Mouse (Mus musculus) bone marrow, adult 2 months (tissue): ENCODE measurements around the gene Tor2a. TPM values are rescaled to one million over a fixed set of nuclear protein-coding genes. Genes with fewer than 3 reads are reported as not detected.

Source experiments
- H3K27ac ChIP-seq: fragments of 200-500 bp; 2 replicates; pipeline ENCODE4 v1.5.1; 2012; ENCODE audit warnings: low read depth, mild to moderate bottlenecking, control low read depth, inconsistent platforms, low read length; ENCODE audit not compliant: control insufficient read depth, poor library complexity, insufficient read depth
- H3K4me1 ChIP-seq: fragments of 200-500 bp; 2 replicates; pipeline ENCODE4 v1.6.1; 2011; ENCODE audit warnings: low read length; ENCODE audit not compliant: control insufficient read depth, insufficient read depth
- H3K4me3 ChIP-seq: fragments of 200-500 bp; replicated peaks from 2 replicates; pipeline ENCODE3; 2011; ENCODE audit warnings: mild to moderate bottlenecking, low read depth, low read length, control low read depth; ENCODE audit not compliant: control insufficient read depth
- CTCF ChIP-seq: fragments of 200-500 bp; IDR thresholded peaks from 2 replicates; pipeline ENCODE4 v1.5.1; 2011; ENCODE audit warnings: low read length, control low read depth; ENCODE audit not compliant: control insufficient read depth, insufficient read depth
- POLR2A ChIP-seq: fragments of 200-500 bp; IDR thresholded peaks from 2 replicates; pipeline ENCODE4 v1.6.1; 2011; ENCODE audit warnings: low read depth, mild to moderate bottlenecking, control low read depth, low read length, borderline replicate concordance; ENCODE audit not compliant: control insufficient read depth
- WGBS: fragments of 180-500 bp; shearing (Covaris S2); methylation state at CpG from one replicate; pipeline ENCODE4 v1.1.7; 2018; 5-methylcytosine and 5-hydroxymethylcytosine counted together
- polyA plus RNA-seq: library from polyadenylated mRNA; stranded (reverse); fragments of >200 nt; gene quantifications from 2 replicates; pipeline ENCODE4 v1.2.4, GENCODE M21; 2011; ENCODE audit warnings: low replicate concordance; ENCODE audit not compliant: missing spikeins, insufficient read depth, insufficient read length

Tor2a gene
- 9.2 and 13.6 TPM in 2 replicates for polyA plus RNA-seq

DNA sequence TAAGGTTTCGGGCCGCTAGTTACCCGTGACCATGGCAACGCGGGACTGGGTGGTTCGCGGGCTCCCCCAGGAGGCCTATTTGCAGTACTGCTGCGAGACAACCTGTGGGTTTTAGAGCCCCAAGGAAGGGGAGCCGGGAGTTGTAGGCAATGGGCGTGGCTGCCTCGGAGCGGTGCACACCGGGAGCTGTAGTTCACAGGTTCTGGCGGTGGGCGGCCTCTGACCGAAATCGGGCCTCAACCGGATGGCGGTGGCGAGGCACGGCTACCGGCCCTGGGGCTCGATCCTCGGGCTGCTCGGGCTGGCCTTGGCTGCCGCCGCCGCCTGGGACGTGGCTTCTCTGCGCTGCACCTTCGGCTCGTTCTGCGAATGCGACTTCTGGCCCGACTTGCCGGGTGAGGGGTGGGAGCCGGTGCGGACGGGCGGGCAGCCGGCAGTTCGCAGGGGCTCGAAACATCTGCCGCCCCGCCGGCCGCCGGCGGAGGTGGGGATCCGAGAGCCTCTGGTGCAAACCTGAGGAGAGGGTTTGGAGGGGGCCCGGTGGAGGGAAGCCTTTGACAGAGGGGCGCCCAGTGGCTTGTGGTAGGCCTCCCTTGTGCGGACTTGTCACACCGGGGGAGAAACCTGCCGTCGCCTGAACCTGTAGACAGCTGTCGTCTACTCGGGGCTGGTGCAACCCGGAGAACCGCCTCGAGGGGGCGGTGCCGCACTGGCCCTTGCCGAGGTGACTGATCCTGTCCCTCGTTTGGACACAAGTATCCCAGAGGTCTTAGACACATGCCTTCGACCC, at the start of gene Tor2a:
Gene Tor2a, plus strand, starts transcription at position 179 of the 790 bp plus-strand sequence.
- no peaks in the 10 kb centered on the region for H3K4me1 ChIP-seq
- H3K27ac ChIP-seq: peak within 1 kb of the TSS; percentile 89
- peak; percentile 68; the same call in 1 of the 2 replicates for TF ChIP-seq POLR2A
- TF ChIP-seq CTCF: peak; percentile 95
- H3K4me3 ChIP-seq: peak within 1 kb of the TSS; percentile 85
- WGBS: under 1% methylated on average over 62 of the region's 66 CpGs

DNA sequence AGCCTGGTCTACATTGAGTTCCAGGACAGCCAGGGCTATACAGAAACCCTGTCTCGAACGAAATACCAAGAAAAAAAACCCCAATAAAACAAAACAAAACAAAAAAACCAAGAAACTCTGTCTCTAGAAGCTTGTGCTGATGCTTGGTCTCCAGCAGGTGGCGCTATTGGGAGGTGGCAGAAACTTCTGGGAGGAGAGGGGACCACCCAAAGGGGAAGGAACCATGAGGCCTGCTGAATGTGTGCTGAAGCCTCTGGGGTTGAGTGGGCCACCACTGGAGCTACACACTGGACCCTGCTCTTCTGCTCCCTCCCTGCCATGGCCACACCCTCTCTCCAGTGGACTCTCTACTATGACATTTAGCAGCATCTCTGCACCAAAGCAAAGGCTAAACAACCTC, 48.4 kb upstream of the Tor2a start:
- TF ChIP-seq POLR2A: no peak
- peak; percentile 80 for TF ChIP-seq CTCF
- Histone ChIP-seq H3K4me3 (no peak overlapping the region), H3K4me1 (peaks cover 2% of the 10 kb centered on the region), H3K27ac (no peak overlapping the region)
- 7% methylated on average over 3 of the region's 3 CpGs for WGBS

DNA sequence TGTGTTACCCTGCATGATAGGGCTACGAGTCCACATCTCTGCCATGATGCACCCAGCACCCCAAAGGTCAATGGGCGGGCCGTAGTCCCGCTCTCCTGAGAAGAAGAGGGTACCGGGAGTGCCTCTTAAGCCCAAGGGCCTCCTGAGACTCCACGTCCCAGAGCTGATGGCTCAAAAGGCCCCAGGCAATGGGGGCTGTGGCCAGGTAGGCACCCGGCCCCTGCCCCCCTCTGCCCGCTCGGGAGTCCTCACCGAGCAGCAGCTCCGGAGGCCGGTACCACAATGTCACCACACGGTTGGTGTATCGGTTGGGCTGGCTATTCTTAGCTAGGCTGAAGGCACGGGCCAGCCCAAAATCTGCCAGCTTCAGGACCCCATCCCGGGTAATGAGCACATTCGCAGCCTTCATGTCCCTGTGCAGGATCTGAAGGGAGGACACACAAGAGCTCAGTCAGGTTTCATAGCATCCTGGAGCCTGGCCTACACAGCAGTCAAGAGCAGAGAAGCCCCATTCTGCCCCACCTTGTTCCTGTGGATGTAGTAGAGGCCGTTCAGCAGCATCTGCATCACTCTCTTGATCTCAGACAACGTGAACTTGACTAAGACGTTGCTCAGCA, 47.4 kb upstream of the Tor2a start:
- peak overlapping the region; percentile 72 for H3K27ac ChIP-seq
- TF ChIP-seq CTCF: no peak
- no peak for TF ChIP-seq POLR2A
- H3K4me3 ChIP-seq: peak overlapping the region; percentile 13
- peaks cover 5% of the 10 kb centered on the region for H3K4me1 ChIP-seq
- 82% methylated on average over 20 of the region's 20 CpGs for WGBS

DNA sequence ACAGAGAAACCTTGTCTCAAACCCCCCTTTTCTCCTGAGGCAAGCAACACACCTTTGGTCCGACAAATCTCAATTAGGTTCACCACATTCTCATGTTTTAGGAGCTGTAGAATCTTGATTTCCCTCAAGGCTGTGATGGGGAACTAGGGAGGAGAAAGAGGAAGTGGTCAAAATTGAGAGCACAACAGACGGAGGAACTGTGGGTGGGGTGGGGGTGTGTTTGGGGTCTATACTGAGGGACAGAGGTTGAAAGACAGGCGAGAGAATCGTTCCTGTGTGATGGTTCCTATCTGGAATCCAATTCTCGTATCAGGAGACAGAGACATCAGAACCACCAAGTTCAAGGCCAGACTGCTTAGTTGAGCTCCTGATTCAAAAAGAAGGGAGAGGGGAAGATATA, 46.6 kb upstream of the Tor2a start:
- Histone ChIP-seq H3K27ac (peak overlapping the region; percentile 72), H3K4me3 (peak overlapping the region; percentile 35), H3K4me1 (peaks cover 5% of the 10 kb centered on the region)
- TF ChIP-seq POLR2A (no peak), CTCF (no peak)
- WGBS: 10% methylated on average over 5 of the region's 5 CpGs

DNA sequence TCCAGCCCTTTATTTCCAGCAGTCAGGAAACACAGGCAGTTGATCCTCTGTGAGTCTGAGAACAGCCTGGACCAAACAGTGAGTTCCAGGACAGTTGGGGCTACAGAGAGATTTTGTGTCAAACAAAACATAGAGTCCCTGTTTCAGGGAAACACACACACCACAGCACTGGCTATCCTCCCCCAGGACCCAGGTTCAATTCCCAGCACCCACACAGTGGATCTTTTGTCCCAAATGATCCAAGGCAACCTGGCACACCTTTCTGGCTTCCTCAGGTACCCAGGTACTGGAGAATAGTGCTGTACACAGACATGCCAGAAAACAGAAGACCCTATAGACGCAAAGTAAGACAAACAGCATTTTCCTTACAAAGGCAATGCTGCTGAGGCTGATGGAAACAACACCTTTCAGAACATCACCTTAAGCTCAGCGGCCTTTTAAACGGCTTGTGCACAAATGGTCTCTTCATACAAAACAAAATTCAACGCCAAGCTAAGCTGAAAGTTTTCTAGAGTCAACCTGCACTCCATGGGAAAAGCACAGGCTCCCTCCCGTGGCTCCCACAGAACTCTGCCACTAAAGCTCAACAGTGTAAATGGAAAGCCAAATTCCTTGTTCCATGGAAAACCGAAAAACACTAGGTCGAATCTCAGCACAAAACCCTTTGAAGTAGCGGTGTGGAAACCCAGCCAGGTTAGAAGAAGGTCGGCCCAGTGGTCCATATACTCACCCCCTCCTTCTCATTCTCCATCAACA, 45.6 kb upstream of the Tor2a start:
- Histone ChIP-seq H3K27ac (peak overlapping the region; percentile 97), H3K4me3 (peak overlapping the region; percentile 92), H3K4me1 (peaks cover 7% of the 10 kb centered on the region)
- WGBS: 17% methylated on average over 9 of the region's 9 CpGs
- TF ChIP-seq CTCF (no peak), POLR2A (no peak)

DNA sequence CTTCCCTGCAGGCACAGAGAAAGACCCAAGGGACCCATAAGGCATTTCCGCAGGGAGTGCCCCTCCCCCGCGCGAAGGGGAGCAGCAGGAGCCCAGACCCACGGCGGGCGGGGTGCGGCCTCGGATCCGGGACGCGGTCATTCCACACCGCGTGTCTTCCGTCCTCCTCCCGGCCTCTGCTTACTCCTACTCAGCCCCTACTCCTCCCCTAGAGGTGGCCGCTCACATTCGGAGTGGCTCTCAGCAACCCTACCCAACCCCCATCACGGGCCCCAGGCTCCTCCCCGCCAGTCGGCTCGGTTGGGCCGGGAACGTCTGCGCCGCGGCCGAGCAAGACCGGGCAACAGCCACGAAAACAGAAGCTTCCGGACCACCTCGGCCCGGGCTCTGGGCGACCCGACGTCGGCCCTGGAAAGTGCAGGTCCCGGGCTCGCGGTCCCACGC, 44.9 kb upstream of the Tor2a start:
- peaks cover 10% of the 10 kb centered on the region for H3K4me1 ChIP-seq
- H3K27ac ChIP-seq: peak overlapping the region; percentile 97
- peak overlapping the region; percentile 92 for H3K4me3 ChIP-seq
- WGBS: 1% methylated on average over 41 of the region's 41 CpGs
- TF ChIP-seq POLR2A: no peak

DNA sequence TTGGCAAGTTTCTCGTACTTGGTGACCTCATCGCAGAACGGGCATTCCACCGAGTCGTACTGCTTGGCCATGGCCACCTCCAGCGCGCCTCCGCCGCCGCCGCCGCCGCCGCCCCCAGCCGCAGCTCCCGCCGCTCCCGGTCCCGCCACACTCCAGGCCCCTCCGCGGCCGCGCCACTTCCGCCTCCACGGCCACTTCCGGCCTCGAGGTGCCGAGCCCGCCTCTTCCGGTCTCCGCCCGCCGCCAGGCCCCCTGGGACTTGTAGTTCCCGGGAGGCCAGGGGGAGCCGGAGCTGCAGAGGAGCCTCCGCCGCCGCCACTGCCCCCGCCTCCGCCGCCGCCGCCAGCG, 44.5 kb upstream of the Tor2a start:
- Histone ChIP-seq H3K4me1 (peaks cover 10% of the 10 kb centered on the region), H3K27ac (peak overlapping the region; percentile 97), H3K4me3 (peak overlapping the region; percentile 92)
- TF ChIP-seq CTCF (no peak), POLR2A (no peak)
- WGBS: under 1% methylated on average over 40 of the region's 44 CpGs
